Mouse (Mus musculus) left cerebral cortex, adult 9 months (tissue): ENCODE measurements at regions not wholly inside any gene's neighbourhood (a gene's known extent, or its start where the extent isn't known, plus 50 kb on each side); places are given as distances from the start of the nearest gene placed in this dataset.

Experiments
- DNase-seq, 2 experiments: peaks; one replicate each; pipeline ENCODE4 v3.0.0; 2022; ENCODE audit warnings: low spot score in 2 of 2

DNA sequence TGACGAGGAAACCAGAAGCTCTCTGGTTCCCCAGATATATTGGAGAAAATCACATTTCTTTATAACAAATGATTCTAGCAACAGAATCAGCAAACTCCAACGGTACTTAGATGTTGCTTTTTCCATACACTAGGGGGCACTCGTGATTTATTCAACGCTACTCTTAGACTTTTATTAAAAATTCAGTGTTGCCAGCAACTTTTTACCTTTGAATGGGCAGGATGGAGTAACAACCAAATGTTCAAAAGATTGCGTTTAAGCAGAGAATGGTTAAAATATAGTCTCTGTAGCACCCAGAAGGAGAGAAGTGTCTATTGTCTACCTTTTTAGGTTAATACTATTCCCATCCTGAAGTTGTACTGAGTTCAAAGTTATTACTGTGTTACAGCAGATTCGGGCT, 715.4 kb upstream of the Cblb start:
- DNase-seq = peak in 1 of 2 experiments; percentile 32

DNA sequence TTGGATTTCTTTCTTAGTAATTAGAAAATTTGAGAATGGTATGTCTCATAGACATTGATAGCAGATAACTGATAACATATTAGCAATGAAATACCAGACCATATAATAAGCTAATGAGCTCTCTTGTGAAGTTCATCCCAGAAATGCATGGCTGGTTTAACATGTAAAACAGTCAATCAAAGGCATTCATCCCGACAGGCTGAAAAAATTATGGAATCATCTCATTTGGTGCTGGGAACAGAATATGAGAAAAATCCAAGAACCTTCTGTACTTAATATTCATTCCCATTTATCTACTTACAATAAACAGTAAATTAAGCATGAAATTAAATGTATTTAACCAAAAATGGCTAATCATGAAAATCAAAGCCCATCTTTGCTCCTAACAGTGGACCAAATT, 698.8 kb upstream of the Cblb start:
- DNase-seq = no peak

DNA sequence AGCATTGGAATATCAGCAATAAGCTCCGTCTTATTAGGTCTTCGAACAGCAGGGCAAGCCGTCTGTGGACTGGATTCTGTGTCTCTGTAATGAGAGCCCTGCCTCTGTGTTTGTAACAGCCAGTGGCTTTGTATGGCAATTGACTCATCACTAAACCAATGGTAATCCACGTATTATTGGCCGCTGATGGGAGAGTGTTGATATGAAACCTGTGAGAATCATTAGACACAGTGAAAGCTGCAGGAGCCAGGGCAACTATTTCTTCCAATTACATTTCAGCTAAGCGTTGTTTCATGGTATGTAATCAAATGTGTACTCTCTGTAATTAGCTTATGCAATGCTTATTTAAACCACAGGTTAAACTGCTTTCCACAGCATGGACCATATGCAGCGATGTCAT, 696.1 kb upstream of the Cblb start:
- DNase-seq = no peak

DNA sequence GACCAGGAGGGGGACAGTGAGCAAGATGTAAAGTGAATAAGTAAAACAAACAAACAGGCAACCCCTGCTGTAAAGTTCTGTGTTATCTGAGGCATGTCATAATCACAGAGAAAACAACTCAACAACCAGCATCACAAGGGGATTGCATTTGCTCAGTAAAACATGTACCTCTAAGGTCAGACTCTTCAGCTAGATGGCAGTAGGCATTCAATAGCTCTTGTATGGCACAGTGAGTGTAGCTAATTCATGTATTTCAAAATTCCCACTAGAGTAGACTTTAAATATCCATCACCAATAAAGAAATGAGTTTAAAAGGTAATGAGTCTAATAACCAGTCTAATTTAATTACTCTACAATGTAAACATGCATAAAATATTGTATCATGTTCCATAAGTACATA, 683.9 kb upstream of the Cblb start:
- DNase-seq = no peak

DNA sequence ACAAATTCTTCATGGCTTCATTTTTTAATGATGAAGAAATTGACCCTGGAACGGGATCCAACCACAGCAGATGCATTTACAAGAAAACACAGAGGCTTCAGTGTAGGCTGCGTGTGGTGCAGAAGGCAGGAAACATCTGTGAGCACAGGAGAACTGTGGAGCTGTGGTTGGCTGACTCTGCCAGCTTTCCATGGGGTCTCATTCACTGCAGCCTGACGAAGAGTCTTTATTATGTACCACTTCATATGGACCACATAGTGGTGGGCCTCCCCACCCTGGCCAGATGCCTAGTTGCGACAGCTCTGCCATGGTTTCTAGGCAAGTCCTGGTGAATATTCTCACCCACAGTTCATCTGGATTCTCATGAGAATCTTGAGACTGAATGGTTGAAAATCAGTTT, 678.9 kb upstream of the Cblb start:
- DNase-seq = no peak

DNA sequence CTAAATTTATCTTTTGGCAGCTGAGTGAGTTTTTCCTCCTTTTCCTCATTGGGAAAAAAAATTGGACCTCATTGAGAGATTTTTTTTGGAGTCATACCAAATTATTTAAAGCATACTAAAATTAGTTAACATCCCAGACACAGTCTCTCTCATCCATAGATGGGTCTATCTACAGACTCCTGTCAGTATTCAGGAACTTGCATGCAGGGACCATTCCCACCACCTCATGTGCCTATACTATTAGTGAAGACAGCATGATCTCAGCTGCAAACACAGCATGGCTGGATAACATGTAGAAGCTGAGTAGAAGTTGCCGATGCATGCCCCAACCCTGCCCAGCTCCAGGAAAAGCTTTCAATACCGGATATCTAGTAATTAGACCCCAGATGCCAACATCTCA, 677.2 kb upstream of the Cblb start:
- DNase-seq = no peak

DNA sequence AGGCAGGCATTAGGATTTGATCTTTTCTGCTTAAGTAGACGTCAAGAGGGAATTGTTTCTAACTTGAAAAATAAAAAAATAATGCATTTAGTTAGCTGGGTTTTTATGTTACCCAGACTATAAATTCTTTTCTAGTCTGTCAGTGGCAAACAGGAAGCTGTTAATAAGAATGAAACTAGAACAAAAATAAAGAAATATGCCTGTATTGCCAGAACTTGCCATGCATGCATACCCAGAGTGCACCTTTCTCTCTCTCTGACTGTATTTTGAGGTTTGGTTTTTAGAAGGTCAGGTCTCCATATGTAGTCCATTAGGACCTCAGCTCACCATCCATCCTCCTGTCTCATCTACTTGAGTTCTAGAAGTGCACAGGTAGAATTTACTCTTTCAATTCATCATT, 661.0 kb upstream of the Cblb start:
- no peak for DNase-seq

DNA sequence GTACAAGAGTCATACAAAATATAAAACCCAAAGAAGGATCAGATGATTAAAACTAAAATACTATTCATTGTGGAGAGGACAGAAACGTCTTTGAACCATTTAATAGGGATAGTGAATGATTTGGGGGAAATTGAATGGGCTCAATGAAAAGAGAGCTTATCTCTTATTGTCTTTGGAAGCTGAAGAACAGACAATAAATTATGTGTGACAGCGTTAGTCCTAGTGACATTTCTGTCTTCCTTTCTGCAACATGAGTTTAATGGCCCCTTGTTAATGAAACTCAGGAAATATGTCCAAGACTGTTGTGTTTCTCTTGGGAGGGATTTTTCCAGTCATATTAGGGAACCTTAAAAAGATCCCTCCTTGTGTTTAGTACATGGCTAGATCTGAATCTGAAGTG, 644.6 kb upstream of the Cblb start:
- no peak for DNase-seq

DNA sequence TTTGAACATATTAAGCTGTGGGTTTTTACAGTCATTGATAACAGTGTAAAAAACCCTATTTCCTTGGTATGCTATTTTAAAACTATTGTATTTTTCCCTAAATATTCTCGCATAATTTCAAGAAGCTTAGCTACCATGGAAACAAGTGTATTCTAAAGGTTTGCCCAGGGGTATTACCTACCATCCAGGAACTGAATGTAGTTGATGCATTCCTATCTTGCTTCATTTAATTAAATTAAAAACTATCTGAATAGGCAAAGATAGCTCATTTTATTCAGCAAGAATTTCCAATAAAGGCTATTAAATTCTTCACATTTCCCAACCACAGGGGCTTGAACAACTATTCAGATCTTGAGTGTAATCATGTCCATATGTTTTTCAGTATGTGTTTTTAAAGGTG, 643.5 kb upstream of the Cblb start:
- no peak for DNase-seq

DNA sequence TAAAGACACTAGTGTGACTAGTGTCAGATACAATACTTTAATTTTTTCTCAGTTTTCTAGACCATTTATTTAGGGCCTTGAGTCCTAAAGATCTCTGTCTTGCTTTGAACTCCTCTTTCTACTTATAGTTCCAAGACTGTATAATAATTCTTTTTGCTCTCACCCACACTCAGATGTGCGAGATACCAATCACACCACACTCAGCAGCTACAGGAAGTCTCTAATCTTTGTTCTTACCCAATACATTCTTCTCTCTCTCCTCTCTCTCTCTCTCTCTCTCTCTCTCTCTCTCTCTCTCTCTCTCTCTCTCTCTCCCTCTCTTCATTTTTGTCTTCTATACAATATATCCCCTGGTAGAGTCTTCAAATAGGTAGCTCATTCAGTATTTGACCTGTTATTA, 637.2 kb upstream of the Cblb start:
- no peak for DNase-seq
